In genomic region chr19:44554490-44554860, GRCm38 (mm10) we compare ENCODE assay signal across 9 mouse cellular contexts. TPM values are rescaled to one million over a fixed set of nuclear protein-coding genes. Genes with fewer than 3 reads are reported as not detected.
A peak's percentile ranks its signal among the peaks of the same experiment; 100 is the strongest.
DNase-seq lines count a peak whose midpoint lies in the region; ATAC-seq and TF ChIP-seq lines count a peak whose summit lies in the region.
"Had no signal": no experiment of that assay in that cellular context is flagged by ENCODE, and none has a peak within 500 bp of the region (broad histone marks: within the 10 kb centered on the region; RNA-seq: fewer than 3 reads in every experiment).

No protein-coding gene starts in this region.

- peaks cover 4% of the 10 kb centered on the region; the same call in 1 of the 2 replicates for H3K4me1 ChIP-seq in cerebellum, adult 2 months (ENCODE audit: control insufficient read depth, insufficient read depth, low read length)
- H3K4me1 ChIP-seq in limb, embryonic 14.5 days (ENCODE audit: control insufficient read depth, insufficient read depth, low read length) = peaks cover 6% of the 10 kb centered on the region
- H3K4me1 ChIP-seq in small intestine, adult 2 months (ENCODE audit: control insufficient read depth, insufficient read depth, insufficient read length, low read length) = peaks cover 2% of the 10 kb centered on the region; the same call in 1 of the 2 replicates

- no peak for ATAC-seq in limb, embryonic 14.5 days (ENCODE audit: low FRiP score, low read depth)

- peak in 1 of 2 experiments; percentile 18 for DNase-seq in cerebellum, adult 2 months
- DNase-seq in cerebellum, postnatal 25 days = no peak
- DNase-seq in urinary bladder, adult 18-20 months (ENCODE audit: low spot score in 2 of 2) = peak; percentile 2 to 5
- DNase-seq in urinary bladder, postnatal 14 days (ENCODE audit: low spot score) = no peak
- DNase-seq in limb, embryonic 14.5 days (ENCODE audit: low spot score) = no peak
- DNase-seq in natural killer cell, adult 2 months (ENCODE audit: low spot score in 2 of 2) = no peak
- DNase-seq in gastrocnemius, postnatal 4 days (ENCODE audit: low spot score in 2 of 2) = no peak

- peak overlapping the region; percentile 84 for H3K4me2 ChIP-seq in limb, embryonic 14.5 days (replicated peaks; ENCODE audit: low read depth, low read length, severe bottlenecking)

- no peaks in the 10 kb centered on the region for H3K9me3 ChIP-seq in limb, embryonic 14.5 days (ENCODE audit: control insufficient read depth, low read length)

- H3K9ac ChIP-seq in limb, embryonic 14.5 days (ENCODE audit: low read depth, low read length, severe bottlenecking) = peak overlapping the region; percentile 92

- 0 out of 2 replicates have a peak overlapping the region, but pooled peaks have one; percentile 94 for H3K27ac ChIP-seq in cerebellum, adult 2 months (ENCODE audit: insufficient read depth, low read length)
- no peak overlapping the region for H3K27ac ChIP-seq in limb, embryonic 14.5 days (replicated peaks; ENCODE audit: low read depth, low read length)
- 0 out of 2 replicates have a peak overlapping the region, but pooled peaks have one; percentile 33 for H3K27ac ChIP-seq in small intestine, adult 2 months (ENCODE audit: insufficient read depth, low read depth, low read length)

- peaks cover 39% of the 10 kb centered on the region for H3K36me3 ChIP-seq in limb, embryonic 14.5 days (ENCODE audit: control insufficient read depth, insufficient read depth, low read length)
- H3K36me3 ChIP-seq in small intestine, adult 2 months (ENCODE audit: control insufficient read depth, insufficient read depth, low read length) = peaks cover 34% of the 10 kb centered on the region

- H3K4me3 ChIP-seq in cerebellum, adult 2 months (replicated peaks; ENCODE audit: insufficient read depth, low read depth, low read length) = peak overlapping the region; percentile 90
- peak overlapping the region; percentile 65 for H3K4me3 ChIP-seq in limb, embryonic 14.5 days (replicated peaks; ENCODE audit: low read length)
- peak overlapping the region; percentile 86 for H3K4me3 ChIP-seq in small intestine, adult 2 months (ENCODE audit: low read depth, low read length)

- WGBS in cerebellum, adult 2 months = 0% methylated on average over 8 of the region's 8 CpGs
- 4% methylated on average over 8 of the region's 8 CpGs for WGBS in limb, embryonic 14.5 days
- 2% methylated on average over 8 of the region's 8 CpGs for WGBS in small intestine, adult 2 months

- H3K27me3 ChIP-seq in cerebellum, adult 2 months (ENCODE audit: control insufficient read depth, insufficient read depth, low read length) = no peaks in the 10 kb centered on the region
- H3K27me3 ChIP-seq in limb, embryonic 14.5 days (ENCODE audit: control insufficient read depth, insufficient read depth, low read length) = no peaks in the 10 kb centered on the region
- no peaks in the 10 kb centered on the region for H3K27me3 ChIP-seq in small intestine, adult 2 months (ENCODE audit: control insufficient read depth, insufficient read depth, low read length)

- no peak for TF ChIP-seq CTCF in cerebellum, adult 2 months (IDR thresholded peaks at IDR 0.05; ENCODE audit: borderline replicate concordance, insufficient read depth, low read depth, low read length)
- no peak for TF ChIP-seq CTCF in small intestine, adult 2 months (IDR thresholded peaks at IDR 0.05; ENCODE audit: extremely low read depth, insufficient read length, insufficient replicate concordance, low read depth, low read length)

- no peak for TF ChIP-seq POLR2A in cerebellum, adult 2 months (IDR thresholded peaks at IDR 0.05; ENCODE audit: borderline replicate concordance, insufficient read depth, low read length)
- no peak for TF ChIP-seq POLR2A in limb, embryonic 14.5 days (IDR thresholded peaks at IDR 0.05; ENCODE audit: borderline replicate concordance, extremely low read depth, insufficient read depth, insufficient read length)
- TF ChIP-seq POLR2A in small intestine, adult 2 months (IDR thresholded peaks at IDR 0.05; ENCODE audit: low read depth, low read length) = no peak

RNA-seq across cellular contexts. Expression of gene Ndufb8, which starts 0.8 kb away (rescaled TPM):
- polyA plus RNA-seq in cerebellum, adult 2 months (2012; rRNA removed) = 798 and 861 TPM in 2 replicates
- 334 and 452 TPM in 2 replicates for polyA plus RNA-seq in limb, embryonic 14.5 days (2012; rRNA removed)
- 487 and 542 TPM in 2 replicates for polyA plus RNA-seq in limb, embryonic 14.5 days (2014; fragmentation: Nextera tagmentation; extraction: Ambion mirVana)
- 811 and 895 TPM in 2 replicates for polyA plus RNA-seq in small intestine, adult 2 months (2012; rRNA removed)
- total RNA-seq in gastrocnemius, postnatal 4 days (2021) = 100 to 1,000 TPM; 534 to 566 TPM

RNA-seq across cellular contexts. Expression of gene Gm20538, which starts 1.8 kb away (rescaled TPM):
- not detected in 2 replicates for polyA plus RNA-seq in cerebellum, adult 2 months (2012; rRNA removed)
- not detected in 2 replicates for polyA plus RNA-seq in limb, embryonic 14.5 days (2012; rRNA removed)
- not detected in 2 replicates for polyA plus RNA-seq in limb, embryonic 14.5 days (2014; fragmentation: Nextera tagmentation; extraction: Ambion mirVana)
- not detected in 2 replicates for polyA plus RNA-seq in small intestine, adult 2 months (2012; rRNA removed)
- total RNA-seq in gastrocnemius, postnatal 4 days (2021) = not detected
- polyA plus RNA-seq: large intestine, adult 2 months had no signal

RNA-seq across cellular contexts. Expression of gene Hif1an, which starts 8.2 kb away (rescaled TPM):
- polyA plus RNA-seq in cerebellum, adult 2 months (2012; rRNA removed) = 26.2 and 26.7 TPM in 2 replicates
- 30.1 and 34.0 TPM in 2 replicates for polyA plus RNA-seq in limb, embryonic 14.5 days (2012; rRNA removed)
- 27.3 and 28.1 TPM in 2 replicates for polyA plus RNA-seq in limb, embryonic 14.5 days (2014; fragmentation: Nextera tagmentation; extraction: Ambion mirVana)
- polyA plus RNA-seq in small intestine, adult 2 months (2012; rRNA removed) = 6.8 and 11.5 TPM in 2 replicates
- total RNA-seq in gastrocnemius, postnatal 4 days (2021) = 100 to 1,000 TPM; 110 to 121 TPM

RNA-seq across cellular contexts. Expression of gene Sec31b, which starts 8.8 kb away (rescaled TPM):
- 0.57 and 0.62 TPM in 2 replicates for polyA plus RNA-seq in cerebellum, adult 2 months (2012; rRNA removed)
- polyA plus RNA-seq in limb, embryonic 14.5 days (2012; rRNA removed) = 1.5 and 1.6 TPM in 2 replicates
- polyA plus RNA-seq in limb, embryonic 14.5 days (2014; fragmentation: Nextera tagmentation; extraction: Ambion mirVana) = 0.14 and 0.34 TPM in 2 replicates
- polyA plus RNA-seq in small intestine, adult 2 months (2012; rRNA removed) = 1.3 and 1.5 TPM in 2 replicates
- 1 to 10 TPM; 3.1 to 3.3 TPM for total RNA-seq in gastrocnemius, postnatal 4 days (2021)

Comparison
In these comparisons a context has a peak if more than half of its experiments do, and no peak if none do; other contexts are left out.
1. DNase-seq: peak in urinary bladder, adult 18-20 months (2 of 2); none in cerebellum, postnatal 25 days (0 of 2), urinary bladder, postnatal 14 days (single experiment), limb, embryonic 14.5 days (single experiment), natural killer cell, adult 2 months (0 of 2) and gastrocnemius, postnatal 4 days (0 of 2).
2. Peak in every context shown above with its lines, with median percentiles within 50 percentile points of each other: H3K4me3 ChIP-seq.